Mouse (Mus musculus) forebrain, embryonic 16.5 days (tissue): Measurements from ENCODE around the gene Pigp. TPM values are rescaled to one million over a fixed set of nuclear protein-coding genes. Genes with fewer than 3 reads are reported as not detected.

Experiments used
- ATAC-seq: fragments of 200-750 bp; cut with Nextera tagmentation; 2 replicates; pipeline ENCODE4 v1.8.0; 2017; ENCODE audit warnings: mild to moderate bottlenecking, moderate library complexity
- H3K27ac ChIP-seq: fragments of 300-500 bp; sonication (generic); 2 replicates; pipeline ENCODE4 v1.5.1; 2014; ENCODE audit warnings: low read length, control low read depth
- H3K27me3 ChIP-seq: fragments of 300-500 bp; sonication (generic); replicated peaks from 2 replicates; pipeline ENCODE4 v1.6.1; 2014; ENCODE audit warnings: low read length; ENCODE audit not compliant: control insufficient read depth, insufficient read depth
- H3K36me3 ChIP-seq: fragments of 300-500 bp; sonication (generic); 2 replicates; pipeline ENCODE4 v1.6.1; 2014; ENCODE audit not compliant: control insufficient read depth, insufficient read depth
- H3K4me1 ChIP-seq: fragments of 300-500 bp; sonication (generic); replicated peaks from 2 replicates; pipeline ENCODE4 v1.6.1; 2014; ENCODE audit warnings: low read length; ENCODE audit not compliant: control insufficient read depth, insufficient read depth
- H3K4me2 ChIP-seq: fragments of 300-500 bp; sonication (generic); 2 replicates; pipeline ENCODE4 v1.6.1; 2014; ENCODE audit warnings: mild to moderate bottlenecking, low read length, control low read depth
- H3K4me3 ChIP-seq: fragments of 300-500 bp; sonication (generic); replicated peaks from 2 replicates; pipeline ENCODE4 v1.5.1; 2014; ENCODE audit warnings: mild to moderate bottlenecking, low read length, control low read depth
- H3K9ac ChIP-seq: fragments of 300-500 bp; sonication (generic); replicated peaks from 2 replicates; pipeline ENCODE4 v1.6.1; 2014; ENCODE audit warnings: low read depth, low read length, control low read depth
- H3K9me3 ChIP-seq: fragments of 300-500 bp; sonication (generic); 2 replicates; pipeline ENCODE4 v1.6.1; 2016; ENCODE audit warnings: low read length; ENCODE audit not compliant: control insufficient read depth
- WGBS: fragments of 180-500 bp; shearing (Covaris S2); extraction: QIAGEN DNeasy Blood & Tissue Kit; methylation state at CpG from one replicate; pipeline ENCODE4 v1.1.7; 2014; 5-methylcytosine and 5-hydroxymethylcytosine counted together
- polyA plus RNA-seq: library from polyadenylated mRNA; unstranded; fragments of >200 nt; fragmentation: Nextera tagmentation; extraction: Ambion mirVana; gene quantifications from 2 replicates; pipeline ENCODE4 v1.2.1, GENCODE M21; 2015

The Pigp gene
- polyA plus RNA-seq, 1 experiment from 2014 or later: 120 TPM

DNA sequence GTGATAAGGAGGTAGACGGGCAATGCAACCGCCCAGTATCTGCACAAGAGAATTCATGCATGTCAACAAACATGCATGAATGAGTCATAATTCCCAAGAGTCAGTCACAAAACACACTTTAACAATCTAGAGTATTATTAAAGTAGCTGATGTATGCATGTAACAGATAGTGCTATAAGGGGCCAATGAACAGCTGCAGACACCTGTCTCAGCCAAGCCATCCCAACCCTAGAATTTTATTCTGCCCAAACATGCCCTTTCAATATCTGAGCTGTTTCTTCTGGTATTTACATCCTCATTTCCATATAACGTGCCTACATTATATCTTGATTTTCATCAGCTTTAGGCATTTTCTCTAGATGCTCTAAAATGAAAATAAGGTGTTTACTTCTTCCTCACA is 6.2 kb downstream of the Pigp start:
- H3K27me3 ChIP-seq: no peaks in the 10 kb centered on the region
- 91% methylated on average over 3 of the region's 3 CpGs for WGBS
- H3K4me2 ChIP-seq: no peak overlapping the region
- H3K4me1 ChIP-seq: peaks cover 16% of the 10 kb centered on the region
- H3K36me3 ChIP-seq: peaks cover 5% of the 10 kb centered on the region
- no peak overlapping the region for H3K4me3 ChIP-seq
- H3K27ac ChIP-seq: no peak overlapping the region
- no peak overlapping the region for H3K9ac ChIP-seq
- H3K9me3 ChIP-seq: no peaks in the 10 kb centered on the region
- no peak for ATAC-seq

DNA sequence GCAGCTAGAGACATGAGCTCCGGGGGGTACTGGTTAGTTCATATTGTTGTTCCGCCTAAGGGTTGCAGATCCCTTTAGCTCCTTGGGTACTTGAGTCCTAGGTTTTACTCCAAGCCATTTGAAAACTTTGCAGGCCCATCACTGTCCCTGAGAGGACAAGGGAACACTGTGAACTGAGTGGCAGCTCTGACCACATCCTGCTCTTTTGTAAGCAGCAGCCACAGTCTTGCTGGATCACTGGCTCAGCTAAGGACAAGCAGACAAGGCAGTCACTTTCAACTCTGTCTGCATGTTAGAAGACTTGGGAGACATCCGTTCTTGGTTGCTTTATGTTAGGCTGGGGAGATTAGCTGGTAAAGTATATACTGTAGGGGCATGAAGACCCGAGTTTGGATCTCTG is 7.8 kb downstream of the Pigp start:
- Histone ChIP-seq H3K9me3 (no peaks in the 10 kb centered on the region), H3K27ac (no peak overlapping the region), H3K4me2 (no peak overlapping the region), H3K4me3 (no peak overlapping the region), H3K4me1 (peaks cover 8% of the 10 kb centered on the region), H3K36me3 (peaks cover 5% of the 10 kb centered on the region), H3K9ac (no peak overlapping the region), H3K27me3 (no peaks in the 10 kb centered on the region)
- WGBS: 90% methylated on average over 4 of the region's 4 CpGs
- no peak for ATAC-seq

DNA sequence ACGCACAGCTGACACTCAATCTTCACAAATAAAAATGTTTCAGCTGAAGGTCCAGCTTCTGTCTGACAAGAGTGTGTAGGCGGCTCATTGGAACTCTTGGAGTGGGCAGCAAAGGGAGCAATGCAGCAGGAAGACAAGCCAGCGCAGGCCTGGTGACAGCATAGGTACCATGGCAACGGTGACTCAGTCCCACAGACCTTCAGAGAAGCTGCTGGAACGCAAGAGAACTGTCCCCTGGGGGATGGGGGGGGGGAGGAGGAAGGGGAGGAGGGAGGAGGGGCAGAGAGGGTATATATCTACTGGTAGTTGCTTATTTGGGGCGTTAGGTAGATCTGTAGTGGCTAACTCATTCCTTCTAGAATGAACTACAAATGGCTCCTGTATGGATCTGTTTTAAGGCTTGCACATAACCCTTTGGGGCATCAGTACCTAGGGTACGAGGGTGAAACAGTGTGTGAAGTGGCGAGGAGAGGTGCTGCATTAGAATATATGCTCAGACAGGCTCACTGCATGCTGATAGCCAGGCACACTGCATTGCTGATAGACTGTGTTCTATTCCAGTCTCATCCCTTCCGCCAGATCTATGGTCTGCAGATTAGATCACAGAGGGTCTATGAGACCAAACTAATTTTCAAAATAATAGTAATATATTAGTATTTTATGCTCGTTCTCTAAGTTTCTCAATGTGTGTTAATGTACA is 9.3 kb downstream of the Pigp start:
- H3K4me1 ChIP-seq: peaks cover 3% of the 10 kb centered on the region; the same call in 1 of the 2 replicates
- H3K36me3 ChIP-seq: peaks cover 5% of the 10 kb centered on the region
- no peak overlapping the region for H3K4me2 ChIP-seq
- H3K9me3 ChIP-seq: no peaks in the 10 kb centered on the region
- no peak overlapping the region for H3K27ac ChIP-seq
- ATAC-seq: peak; percentile 80; the same call in 1 of the 2 replicates
- H3K27me3 ChIP-seq: no peaks in the 10 kb centered on the region
- H3K4me3 ChIP-seq: no peak overlapping the region
- WGBS: 52% methylated on average over 10 of the region's 10 CpGs
- no peak overlapping the region for H3K9ac ChIP-seq

DNA sequence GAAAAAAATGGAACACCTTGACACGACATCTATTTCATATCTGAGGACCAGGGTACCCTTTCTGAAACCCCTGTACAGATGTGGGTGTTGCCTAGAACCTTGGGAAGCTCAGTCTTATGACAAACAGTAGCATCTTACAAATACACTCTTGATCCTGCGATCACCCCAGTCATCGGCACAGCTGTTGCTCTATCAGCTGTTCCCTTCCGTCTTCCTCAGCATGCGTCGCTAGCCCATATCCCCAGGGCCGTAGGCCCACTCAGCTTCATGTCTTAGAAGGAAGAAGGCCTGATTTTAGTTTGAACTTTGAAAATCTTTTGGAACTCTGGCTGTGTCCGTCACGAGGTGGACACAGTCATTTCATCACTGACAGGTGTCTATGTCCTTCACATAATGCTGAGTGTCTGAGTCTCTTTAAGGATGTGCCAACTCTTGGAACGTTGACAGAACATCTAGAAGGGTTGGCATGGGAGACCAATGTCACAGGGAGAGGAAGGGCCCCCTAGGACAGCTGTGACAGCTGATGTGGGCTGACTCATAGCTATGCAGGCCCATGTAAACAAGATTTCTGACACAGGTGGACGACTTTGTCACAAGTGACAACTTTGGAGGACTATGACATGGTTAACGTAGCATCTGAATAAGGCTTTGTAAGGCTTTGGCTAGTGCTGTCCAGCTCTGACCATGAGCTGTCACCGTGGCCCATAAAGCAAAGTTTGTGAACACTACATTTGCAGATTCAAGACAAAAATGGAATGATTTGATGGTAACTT is 10.9 kb downstream of the Pigp start:
- H3K4me2 ChIP-seq: no peak overlapping the region
- 85% methylated on average over 13 of the region's 13 CpGs for WGBS
- ATAC-seq: no peak

DNA sequence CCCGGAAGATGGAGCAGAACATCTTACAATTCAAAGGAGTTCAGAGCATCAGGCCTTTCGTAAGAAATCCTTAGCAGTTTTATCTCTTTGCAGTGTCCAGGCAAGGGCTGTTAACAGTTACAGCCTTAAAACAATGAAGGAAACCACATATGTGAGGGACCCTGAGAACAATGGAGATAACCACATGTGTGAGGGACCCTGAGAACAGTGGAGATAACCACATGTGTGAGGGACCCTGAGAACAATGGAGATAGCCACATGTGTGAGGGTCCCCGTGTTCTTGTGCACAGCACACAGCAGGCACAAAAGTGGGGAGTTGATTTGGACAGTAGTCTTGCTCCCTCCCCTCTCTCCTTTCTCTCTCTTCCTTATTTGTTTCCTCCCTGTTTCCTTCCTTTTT is 13.6 kb downstream of the Pigp start:
- no peaks in the 10 kb centered on the region for H3K9me3 ChIP-seq
- no peaks in the 10 kb centered on the region for H3K36me3 ChIP-seq
- no peak overlapping the region for H3K4me2 ChIP-seq
- no peak overlapping the region for H3K4me3 ChIP-seq
- no peaks in the 10 kb centered on the region for H3K27me3 ChIP-seq
- peaks cover 3% of the 10 kb centered on the region; the same call in 1 of the 2 replicates for H3K4me1 ChIP-seq
- H3K27ac ChIP-seq: no peak overlapping the region
- no peak overlapping the region for H3K9ac ChIP-seq
- no peak for ATAC-seq
- 86% methylated on average over 3 of the region's 3 CpGs for WGBS

More for the DNA sequence above, 10.9 kb downstream of the Pigp start:
- H3K4me1 ChIP-seq: peaks cover 3% of the 10 kb centered on the region; the same call in 1 of the 2 replicates
- H3K36me3 ChIP-seq: peaks cover 5% of the 10 kb centered on the region
- no peak overlapping the region for H3K4me3 ChIP-seq
- H3K9me3 ChIP-seq: no peaks in the 10 kb centered on the region
- H3K27ac ChIP-seq: no peak overlapping the region
- H3K27me3 ChIP-seq: no peaks in the 10 kb centered on the region
- H3K9ac ChIP-seq: no peak overlapping the region

DNA sequence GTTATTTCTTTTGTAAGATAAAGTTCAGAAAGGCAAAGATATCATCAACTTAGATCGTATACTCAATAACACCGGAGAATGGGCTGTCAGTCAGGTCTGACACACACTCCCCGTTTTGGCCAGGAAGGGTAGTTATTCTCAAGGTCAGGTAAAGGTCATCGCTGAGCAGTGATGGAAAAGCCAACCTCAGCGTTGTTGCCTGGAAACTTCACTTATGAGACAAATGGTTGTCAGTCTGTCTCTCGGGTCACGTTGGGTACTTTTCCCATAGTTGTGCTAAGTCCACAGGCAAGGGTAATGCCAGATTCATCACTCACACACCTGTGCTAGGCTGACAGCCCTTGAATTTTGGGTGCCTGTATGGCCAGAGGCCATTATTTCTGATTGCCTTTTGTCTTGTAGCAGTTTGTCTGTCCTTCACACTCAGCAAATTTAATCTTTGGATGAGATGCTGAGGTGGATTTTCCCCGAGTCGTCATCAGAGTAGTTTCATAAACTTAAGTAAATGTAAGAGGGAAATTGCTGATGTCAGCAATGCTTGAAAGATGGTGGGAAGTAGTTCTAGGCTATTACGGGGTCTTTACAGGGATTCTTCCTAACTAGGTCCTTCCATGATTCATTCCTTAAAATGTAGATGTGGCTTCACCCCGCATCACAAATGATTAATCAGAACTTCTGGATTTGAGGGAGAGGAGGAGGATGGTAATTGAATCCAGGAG is 14.7 kb downstream of the Pigp start:
- ATAC-seq: no peak
- Histone ChIP-seq H3K36me3 (no peaks in the 10 kb centered on the region), H3K4me2 (no peak overlapping the region), H3K27me3 (no peaks in the 10 kb centered on the region), H3K4me3 (no peak overlapping the region), H3K4me1 (no peaks in the 10 kb centered on the region), H3K27ac (no peak overlapping the region), H3K9ac (no peak overlapping the region), H3K9me3 (no peaks in the 10 kb centered on the region)
- WGBS: 86% methylated on average over 11 of the region's 11 CpGs

DNA sequence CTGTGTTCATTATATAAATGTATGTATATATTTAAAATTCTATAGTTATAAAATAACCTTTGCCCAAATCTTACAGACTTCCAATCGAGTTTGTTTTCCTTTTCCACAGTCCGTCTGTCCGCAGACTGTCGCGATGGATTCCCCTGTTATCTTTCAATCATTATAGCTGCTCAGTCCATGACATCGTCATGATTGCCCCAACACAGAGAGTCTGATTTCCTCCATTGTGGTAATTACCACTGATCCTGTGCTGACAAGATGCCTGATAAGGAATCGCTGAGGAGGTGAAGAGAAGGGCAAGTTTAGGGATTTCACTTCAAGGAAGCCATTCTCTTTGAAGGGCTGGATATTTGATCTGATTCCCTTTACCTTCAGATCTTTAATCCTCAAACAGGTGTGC is 15.6 kb downstream of the Pigp start:
- WGBS: 71% methylated on average over 7 of the region's 7 CpGs
- Histone ChIP-seq H3K4me3 (no peak overlapping the region), H3K4me2 (no peak overlapping the region), H3K27me3 (no peaks in the 10 kb centered on the region), H3K4me1 (no peaks in the 10 kb centered on the region), H3K27ac (no peak overlapping the region), H3K9me3 (no peaks in the 10 kb centered on the region), H3K9ac (no peak overlapping the region), H3K36me3 (no peaks in the 10 kb centered on the region)
- no peak for ATAC-seq

DNA sequence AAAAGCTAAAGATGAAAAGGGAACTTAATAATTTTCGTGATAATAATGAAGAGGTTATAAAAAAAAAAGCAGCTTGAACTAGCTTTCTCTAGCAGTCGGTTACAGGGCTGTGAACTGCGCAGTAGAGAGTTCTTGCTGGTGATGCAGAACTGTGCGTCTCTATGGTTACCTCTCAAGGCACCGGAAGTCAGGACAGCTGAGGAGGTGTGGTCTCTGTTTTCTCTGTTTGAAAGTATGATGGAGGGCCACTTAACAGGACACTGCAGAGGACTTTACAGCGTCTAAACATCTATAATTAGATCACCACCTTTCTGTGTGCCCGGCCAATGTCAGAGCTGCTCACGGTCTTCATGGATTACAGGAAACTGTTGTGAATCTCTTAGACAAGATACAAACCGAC is 17.2 kb downstream of the Pigp start:
- no peaks in the 10 kb centered on the region for H3K9me3 ChIP-seq
- H3K4me3 ChIP-seq: no peak overlapping the region
- H3K27ac ChIP-seq: no peak overlapping the region
- no peaks in the 10 kb centered on the region for H3K36me3 ChIP-seq
- no peak for ATAC-seq
- H3K9ac ChIP-seq: no peak overlapping the region
- no peaks in the 10 kb centered on the region; the same call in 1 of the 2 replicates for H3K4me1 ChIP-seq
- WGBS: 56% methylated on average over 9 of the region's 9 CpGs
- no peaks in the 10 kb centered on the region for H3K27me3 ChIP-seq
- no peak overlapping the region for H3K4me2 ChIP-seq

DNA sequence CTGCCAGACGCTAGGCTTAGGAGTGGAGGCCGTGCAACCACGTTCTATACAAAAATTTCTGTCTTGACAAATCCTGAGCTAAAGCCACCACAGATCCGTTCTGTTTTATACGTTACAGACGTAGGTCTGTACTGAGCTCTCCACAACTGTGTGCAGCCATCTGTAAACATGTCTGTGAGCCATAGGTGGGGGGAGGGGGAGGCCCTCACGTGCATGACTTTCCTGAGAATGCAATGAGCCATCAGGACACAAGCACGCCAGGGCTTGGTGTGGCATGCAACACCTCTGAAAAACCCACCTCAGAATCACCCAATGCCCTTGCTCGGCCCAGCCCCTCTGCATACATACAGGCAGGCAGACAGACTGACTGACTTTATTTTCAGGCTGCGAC is 21.4 kb downstream of the Pigp start:
- H3K4me2 ChIP-seq: no peak overlapping the region
- no peak overlapping the region for H3K27ac ChIP-seq
- ATAC-seq: no peak
- H3K4me1 ChIP-seq: no peaks in the 10 kb centered on the region; the same call in 1 of the 2 replicates
- H3K9me3 ChIP-seq: no peaks in the 10 kb centered on the region
- H3K36me3 ChIP-seq: no peaks in the 10 kb centered on the region
- no peak overlapping the region for H3K4me3 ChIP-seq
- no peak overlapping the region for H3K9ac ChIP-seq
- no peaks in the 10 kb centered on the region for H3K27me3 ChIP-seq
- WGBS: 70% methylated on average over 10 of the region's 10 CpGs
